Mouse (Mus musculus): ENCODE data around the gene Zfp605.

- TF ChIP-seq CTCF (IDR thresholded peaks at IDR 0.05; ENCODE audit: low read depth, low read length) (no peak), POLR2A (IDR thresholded peaks at IDR 0.05; ENCODE audit: insufficient read depth, low read length) (no peak), EP300 (IDR thresholded peaks at IDR 0.05; ENCODE audit: insufficient read depth, low read depth, low read length) (no peak)
These were observed 59.5 kb downstream of the Zfp605 start for GRCm38 (mm10) chr5:110169374-110169773.

Measured in ES-Bruce4 (cell line).